ENCODE assay signal across 25 mouse cellular contexts in genomic region chr4:135309726-135310125, GRCm38 (mm10). TPM values are rescaled to one million over a fixed set of nuclear protein-coding genes. Genes with fewer than 3 reads are reported as not detected.
DNase-seq lines count a peak whose midpoint lies in the region; ATAC-seq and TF ChIP-seq lines count a peak whose summit lies in the region.
"Had no signal": no experiment of that assay in that cellular context is flagged by ENCODE, and none has a peak within 500 bp of the region (broad histone marks: within the 10 kb centered on the region; RNA-seq: fewer than 3 reads in every experiment).

No protein-coding gene starts in this region.

- no peaks in the 10 kb centered on the region for H3K27me3 ChIP-seq in heart, embryonic 12.5 days (replicated peaks)
- H3K27me3 ChIP-seq in heart, postnatal 0 days (ENCODE audit: control insufficient read depth, insufficient read depth, low read length): no peaks in the 10 kb centered on the region
- no peaks in the 10 kb centered on the region for H3K27me3 ChIP-seq in ES-Bruce4 (ENCODE audit: control insufficient read depth, insufficient read depth, low read length, poor library complexity, severe bottlenecking)
- H3K27me3 ChIP-seq: forebrain, embryonic 13.5 days; hindbrain, embryonic 15.5 days; kidney, embryonic 15.5 days had no signal

- peaks cover under 1% of the 10 kb centered on the region for H3K36me3 ChIP-seq in heart, embryonic 12.5 days
- H3K36me3 ChIP-seq in heart, postnatal 0 days (replicated peaks; ENCODE audit: control insufficient read depth, insufficient read depth, low read length): no peaks in the 10 kb centered on the region
- H3K36me3 ChIP-seq in ES-Bruce4 (ENCODE audit: control insufficient read depth, insufficient read depth, low read length, poor library complexity, severe bottlenecking): no peaks in the 10 kb centered on the region
- H3K36me3 ChIP-seq in ES-E14 (ENCODE audit: control insufficient read depth, insufficient read depth, low read length, poor library complexity, severe bottlenecking): no peaks in the 10 kb centered on the region

- no peak for DNase-seq in heart, postnatal 25 days (ENCODE audit: low spot score)
- DNase-seq in heart, postnatal 0 days (ENCODE audit: low spot score): no peak
- no peak for DNase-seq in heart, postnatal 14 days
- no peak for DNase-seq in ES-E14 (ENCODE audit: low read depth, low spot score)
- no peak for DNase-seq in urinary bladder, postnatal 36 days (ENCODE audit: low spot score in 2 of 2)
- no peak for DNase-seq in right cerebral cortex, postnatal 10 days (ENCODE audit: low spot score in 2 of 2)
- DNase-seq: adrenal gland, adult 2 months; B cell, adult 2 months; cerebellum, adult 2 months; cerebellum, postnatal 14 days; gastrocnemius, postnatal 14 days; layer of hippocampus, adult 9-11 months; liver; lung, adult 2 months; lung, postnatal 10 days; midbrain, embryonic 14.5 days; right cerebral cortex, postnatal 14 days had no signal

- TF ChIP-seq CTCF in heart, postnatal 0 days (IDR thresholded peaks at IDR 0.05; ENCODE audit: low read depth): no peak
- TF ChIP-seq CTCF in ES-Bruce4 (IDR thresholded peaks at IDR 0.05; ENCODE audit: low read depth, low read length): no peak

- intact Hi-C loops in heart, postnatal 25 days (cut with DNase I): no loop called here
- intact Hi-C loops in heart, postnatal 14 days (cut with DNase I): no loop called here

- WGBS in heart, embryonic 12.5 days: 43% methylated on average over 5 of the region's 5 CpGs
- WGBS in heart, postnatal 0 days: 49% methylated on average over 5 of the region's 5 CpGs

- H3K9ac ChIP-seq in heart, embryonic 12.5 days: 0 out of 2 replicates have a peak overlapping the region, but pooled peaks have one; percentile 18
- no peak overlapping the region for H3K9ac ChIP-seq in heart, postnatal 0 days (replicated peaks; ENCODE audit: low read depth, low read length)
- H3K9ac ChIP-seq in ES-Bruce4 (ENCODE audit: low read depth, poor library complexity, severe bottlenecking): no peak overlapping the region
- H3K9ac ChIP-seq in ES-E14 (ENCODE audit: insufficient read depth, low read depth, low read length, poor library complexity, severe bottlenecking): no peak overlapping the region
- H3K9ac ChIP-seq: forebrain, embryonic 13.5 days; hindbrain, embryonic 15.5 days; kidney, embryonic 15.5 days; liver, embryonic 14.5 days had no signal

- H3K27ac ChIP-seq in heart, embryonic 12.5 days (ENCODE audit: poor library complexity, severe bottlenecking): peak overlapping the region; percentile 80
- H3K27ac ChIP-seq in heart, postnatal 0 days (ENCODE audit: low read depth): peak overlapping the region; percentile 68
- peak overlapping the region; percentile 45 for H3K27ac ChIP-seq in ES-Bruce4 (ENCODE audit: insufficient read depth, low read length)
- H3K27ac ChIP-seq in ES-E14 (ENCODE audit: insufficient read depth, low read depth, low read length, poor library complexity, severe bottlenecking): peak overlapping the region; percentile 7; the same call in 1 of the 2 replicates
- H3K27ac ChIP-seq: forebrain, embryonic 13.5 days; hindbrain, embryonic 15.5 days; liver, embryonic 14.5 days had no signal

- ATAC-seq in heart, embryonic 12.5 days (ENCODE audit: insufficient number of reproducible peaks, low FRiP score): no peak
- no peak for ATAC-seq in heart, postnatal 0 days (ENCODE audit: insufficient read depth, low read depth)
- ATAC-seq: activated CD4-positive, CD25-positive, alpha-beta regulatory T cell, adult 4 months; forebrain, embryonic 13.5 days; inflammation-experienced regulatory T-cells, adult 6 months had no signal

- in situ Hi-C loops in ES-E14 (cut with MboI; ENCODE audit: low sequenced_read_pairs in 2 of 2, unreplicated experiment in 2 of 2): loop anchor here in 1 of 2 experiments (10.0 kb wide), 1 partner anchor 95 kb away; no protein-coding TSS in a partner anchor

- peaks cover 65% of the 10 kb centered on the region for H3K4me1 ChIP-seq in heart, embryonic 12.5 days (replicated peaks)
- peaks cover 56% of the 10 kb centered on the region for H3K4me1 ChIP-seq in heart, postnatal 0 days (ENCODE audit: control insufficient read depth, insufficient read depth)
- H3K4me1 ChIP-seq in ES-Bruce4 (ENCODE audit: control insufficient read depth, insufficient read depth, low read length) (peaks cover 14% of the 10 kb centered on the region), ES-E14 (ENCODE audit: control insufficient read depth in 2 of 2, insufficient read depth in 2 of 2, low read length in 2 of 2, poor library complexity in 1 of 2) (peaks cover 20 to 36% of the 10 kb centered on the region in 2 experiments; a peak in 2 of 4 replicates)
- H3K4me1 ChIP-seq: hindbrain, embryonic 15.5 days had no signal

- no peak overlapping the region for H3K4me3 ChIP-seq in heart, embryonic 12.5 days
- H3K4me3 ChIP-seq in heart, postnatal 0 days (ENCODE audit: low read depth, low read length): no peak overlapping the region
- H3K4me3 ChIP-seq in ES-Bruce4 (ENCODE audit: low read depth, low read length) (no peak overlapping the region), ES-E14 (ENCODE audit: insufficient read depth in 1 of 2, low read depth in 1 of 2, low read length in 2 of 2, poor library complexity in 1 of 2, severe bottlenecking in 1 of 2) (no peak overlapping the region)
- H3K4me3 ChIP-seq: forebrain, embryonic 13.5 days; hindbrain, embryonic 15.5 days; kidney, embryonic 15.5 days had no signal

- H3K9me3 ChIP-seq in heart, embryonic 12.5 days (replicated peaks): peaks cover 3% of the 10 kb centered on the region; the same call in 1 of the 2 replicates
- H3K9me3 ChIP-seq in heart, postnatal 0 days (replicated peaks; ENCODE audit: control insufficient read depth, low read length): no peaks in the 10 kb centered on the region
- no peaks in the 10 kb centered on the region for H3K9me3 ChIP-seq in ES-Bruce4 (replicated peaks; ENCODE audit: control insufficient read depth, insufficient read depth, low read length, poor library complexity, severe bottlenecking)
- no peaks in the 10 kb centered on the region for H3K9me3 ChIP-seq in ES-E14 (ENCODE audit: control insufficient read depth, insufficient read depth, low read depth, low read length)
- H3K9me3 ChIP-seq: forebrain, embryonic 13.5 days; hindbrain, embryonic 15.5 days; kidney, embryonic 15.5 days had no signal

- no peak for TF ChIP-seq EP300 in heart, postnatal 0 days (IDR thresholded peaks at IDR 0.05; ENCODE audit: low read depth)
- no peak for TF ChIP-seq EP300 in ES-Bruce4 (IDR thresholded peaks at IDR 0.05; ENCODE audit: insufficient read depth, low read depth, low read length)

- H3K4me2 ChIP-seq in heart, embryonic 12.5 days: 0 out of 2 replicates have a peak overlapping the region, but pooled peaks have one; percentile 9
- H3K4me2 ChIP-seq in heart, postnatal 0 days (ENCODE audit: low read depth, low read length): no peak overlapping the region
- H3K4me2 ChIP-seq: forebrain, embryonic 13.5 days; hindbrain, embryonic 15.5 days; kidney, embryonic 15.5 days had no signal

- no peak for TF ChIP-seq POLR2A in ES-Bruce4 (IDR thresholded peaks at IDR 0.05; ENCODE audit: insufficient read depth, low read length)

TF ChIP-seq in ES-E14, 5 proteins besides CTCF, POLR2A, EP300 and RAD21:
- TF ChIP-seq CHD2 (IDR thresholded peaks at IDR 0.05; ENCODE audit: low read depth, low read length) (no peak), HCFC1 (IDR thresholded peaks at IDR 0.05; ENCODE audit: borderline replicate concordance, insufficient read depth, low read length) (no peak), ZC3H11A (IDR thresholded peaks at IDR 0.05; ENCODE audit: borderline replicate concordance, low read depth, low read length) (no peak), MAFK (IDR thresholded peaks at IDR 0.05; ENCODE audit: insufficient read depth, low read depth, low read length) (no peak), ZNF384 (IDR thresholded peaks at IDR 0.05; ENCODE audit: low read depth, low read length) (no peak)

RNA-seq across cellular contexts. Expression of gene Clic4, which starts 37.1 kb away (rescaled TPM):
- polyA plus RNA-seq in heart, embryonic 12.5 days (2016; fragmentation: Nextera tagmentation; extraction: Ambion mirVana): 291 and 300 TPM in 2 replicates
- 100 to 1,000 TPM; 249 to 269 TPM for total RNA-seq in heart, postnatal 25 days (2021)
- total RNA-seq in heart, postnatal 0 days (2014; rRNA removed; ENCODE audit: low replicate concordance): 239 and 307 TPM in 2 replicates
- polyA plus RNA-seq in heart, postnatal 0 days (2015; fragmentation: Nextera tagmentation; extraction: Ambion mirVana): 213 and 235 TPM in 2 replicates
- 100 to 1,000 TPM; 251 to 264 TPM for total RNA-seq in heart, postnatal 14 days (2021)
- 151 TPM in 2 replicates for polyA plus RNA-seq in ES-Bruce4 (2011; ENCODE audit: insufficient read depth, insufficient read length, low read depth, missing spikeins)
- total RNA-seq in ES-E14 (2012; rRNA removed): 62.4 and 69.3 TPM in 2 replicates

RNA-seq across cellular contexts. Expression of gene Srrm1, which starts 43.4 kb away (rescaled TPM):
- 170 and 178 TPM in 2 replicates for polyA plus RNA-seq in heart, embryonic 12.5 days (2016; fragmentation: Nextera tagmentation; extraction: Ambion mirVana)
- 10 to 100 TPM; 58.8 to 62.3 TPM for total RNA-seq in heart, postnatal 25 days (2021)
- 18.6 and 22.6 TPM in 2 replicates for total RNA-seq in heart, postnatal 0 days (2014; rRNA removed; ENCODE audit: low replicate concordance)
- polyA plus RNA-seq in heart, postnatal 0 days (2015; fragmentation: Nextera tagmentation; extraction: Ambion mirVana): 85.0 and 99.6 TPM in 2 replicates
- total RNA-seq in heart, postnatal 14 days (2021): 10 to 100 TPM; 74.7 to 82.1 TPM
- 410 and 411 TPM in 2 replicates for polyA plus RNA-seq in ES-Bruce4 (2011; ENCODE audit: insufficient read depth, insufficient read length, low read depth, missing spikeins)
- total RNA-seq in ES-E14 (2012; rRNA removed): 62.4 and 62.8 TPM in 2 replicates

Comparison
In these comparisons a context has a peak if more than half of its experiments do, and no peak if none do; other contexts are left out.
1. H3K27ac ChIP-seq: peak in every context shown above with its lines; median percentile 80 in heart, embryonic 12.5 days; 68 in heart, postnatal 0 days; 45 in ES-Bruce4; 7 in ES-E14.